In genomic region chr9:63980179-63981086, GRCm38 (mm10) we compare ENCODE assay signal across 11 mouse cellular contexts. TPM values are rescaled to one million over a fixed set of nuclear protein-coding genes. Genes with fewer than 3 reads are reported as not detected.
DNase-seq lines count a peak whose midpoint lies in the region; ATAC-seq and TF ChIP-seq lines count a peak whose summit lies in the region.
"Had no signal": no experiment of that assay in that cellular context is flagged by ENCODE, and none has a peak within 500 bp of the region (broad histone marks: within the 10 kb centered on the region; RNA-seq: fewer than 3 reads in every experiment).

No protein-coding gene starts in this region.

- no peak for TF ChIP-seq CTCF in brain, embryonic 14.5 days (IDR thresholded peaks at IDR 0.05; ENCODE audit: borderline replicate concordance, extremely low read depth, insufficient read depth, insufficient read length)

- H3K27me3 ChIP-seq in heart, embryonic 15.5 days = no peaks in the 10 kb centered on the region
- H3K27me3 ChIP-seq in hindbrain, embryonic 12.5 days = no peaks in the 10 kb centered on the region
- H3K27me3 ChIP-seq in midbrain, embryonic 13.5 days = no peaks in the 10 kb centered on the region

- no peak overlapping the region for H3K4me3 ChIP-seq in heart, embryonic 15.5 days
- no peak overlapping the region for H3K4me3 ChIP-seq in hindbrain, embryonic 12.5 days
- no peak overlapping the region for H3K4me3 ChIP-seq in midbrain, embryonic 13.5 days (replicated peaks)

- H3K9me3 ChIP-seq in heart, embryonic 15.5 days (replicated peaks) = no peaks in the 10 kb centered on the region
- no peaks in the 10 kb centered on the region for H3K9me3 ChIP-seq in hindbrain, embryonic 12.5 days (replicated peaks)
- H3K9me3 ChIP-seq in midbrain, embryonic 13.5 days = no peaks in the 10 kb centered on the region

- peak overlapping the region; percentile 19; the same call in 1 of the 2 replicates for H3K4me2 ChIP-seq in heart, embryonic 15.5 days
- H3K4me2 ChIP-seq in hindbrain, embryonic 12.5 days (replicated peaks) = 0 out of 2 replicates have a peak overlapping the region, but pooled peaks have one; percentile 16
- peak overlapping the region; percentile 10; the same call in 1 of the 2 replicates for H3K4me2 ChIP-seq in midbrain, embryonic 13.5 days (replicated peaks)

- no peak for TF ChIP-seq POLR2A in brain, embryonic 14.5 days (IDR thresholded peaks at IDR 0.05; ENCODE audit: borderline replicate concordance, extremely low read depth, insufficient read depth, insufficient read length, poor library complexity, severe bottlenecking)

- peak overlapping the region; percentile 81 for H3K27ac ChIP-seq in heart, embryonic 15.5 days
- 0 out of 2 replicates have a peak overlapping the region, but pooled peaks have one; percentile 18 for H3K27ac ChIP-seq in hindbrain, embryonic 12.5 days
- no peak overlapping the region for H3K27ac ChIP-seq in midbrain, embryonic 13.5 days
- H3K27ac ChIP-seq: macrophage had no signal

- DNase-seq in heart, postnatal 4 days = no peak
- DNase-seq in brain, embryonic 14.5 days (ENCODE audit: low read depth) = peak; percentile 68
- no peak for DNase-seq in layer of hippocampus, adult 18-20 months (ENCODE audit: low spot score in 2 of 2)
- no peak for DNase-seq in urinary bladder, postnatal 25 days (ENCODE audit: low spot score)
- DNase-seq: heart, adult 11 months; spleen, adult 18-20 months had no signal

- WGBS in heart, embryonic 15.5 days = 21% methylated on average over 18 of the region's 18 CpGs
- WGBS in hindbrain, embryonic 12.5 days = 13% methylated on average over 18 of the region's 18 CpGs
- 8% methylated on average over 18 of the region's 18 CpGs for WGBS in midbrain, embryonic 13.5 days

- 0 out of 2 replicates have a peak overlapping the region, but pooled peaks have one; percentile 3 for H3K9ac ChIP-seq in heart, embryonic 15.5 days
- no peak overlapping the region for H3K9ac ChIP-seq in hindbrain, embryonic 12.5 days
- peak overlapping the region; percentile 8; the same call in 1 of the 2 replicates for H3K9ac ChIP-seq in midbrain, embryonic 13.5 days (replicated peaks)

- H3K4me1 ChIP-seq in heart, embryonic 15.5 days (replicated peaks) = peaks cover 98% of the 10 kb centered on the region
- H3K4me1 ChIP-seq in hindbrain, embryonic 12.5 days = peaks cover 52% of the 10 kb centered on the region
- peaks cover 38% of the 10 kb centered on the region for H3K4me1 ChIP-seq in midbrain, embryonic 13.5 days (replicated peaks)

- no peak for ATAC-seq in heart, embryonic 15.5 days (replicated peaks; ENCODE audit: insufficient number of reproducible peaks, insufficient read depth, low FRiP score, low read depth)
- no peak for ATAC-seq in hindbrain, embryonic 12.5 days (ENCODE audit: low FRiP score)
- ATAC-seq in midbrain, embryonic 13.5 days = peak; percentile 28; the same call in 1 of the 2 replicates
- ATAC-seq in activated CD4-positive, CD25-positive, alpha-beta regulatory T cell, adult 4 months = no peak

- H3K36me3 ChIP-seq in heart, embryonic 15.5 days = no peaks in the 10 kb centered on the region
- H3K36me3 ChIP-seq in hindbrain, embryonic 12.5 days = no peaks in the 10 kb centered on the region
- H3K36me3 ChIP-seq in midbrain, embryonic 13.5 days = no peaks in the 10 kb centered on the region; the same call in 1 of the 2 replicates

RNA-seq across cellular contexts. Expression of gene Smad6, which starts 41.4 kb away (rescaled TPM):
- 16.4 and 19.8 TPM in 2 replicates for polyA plus RNA-seq in heart, embryonic 15.5 days (2015; fragmentation: Nextera tagmentation; extraction: Ambion mirVana)
- 10 to 100 TPM; 18.5 to 20.1 TPM for total RNA-seq in heart, postnatal 4 days (2021)
- polyA plus RNA-seq in brain, embryonic 14.5 days (2012; rRNA removed) = 4.9 and 6.1 TPM in 2 replicates
- polyA plus RNA-seq in hindbrain, embryonic 12.5 days (2016; fragmentation: Nextera tagmentation; extraction: Ambion mirVana) = 12.4 and 13.0 TPM in 2 replicates
- 1.2 and 2.4 TPM in 2 replicates for polyA plus RNA-seq in midbrain, embryonic 13.5 days (2015; fragmentation: Nextera tagmentation; extraction: Ambion mirVana)
- not detected for polyA plus RNA-seq in activated CD4-positive, CD25-positive, alpha-beta regulatory T cell, adult 4 months (2017; shearing (Covaris generic))
- total RNA-seq in layer of hippocampus, adult 18-20 months (2021) = 1 to 10 TPM; 1.3 to 2.5 TPM
